Mouse (Mus musculus): ENCODE measurements around the gene Sarnp.

Sarnp gene

DNA sequence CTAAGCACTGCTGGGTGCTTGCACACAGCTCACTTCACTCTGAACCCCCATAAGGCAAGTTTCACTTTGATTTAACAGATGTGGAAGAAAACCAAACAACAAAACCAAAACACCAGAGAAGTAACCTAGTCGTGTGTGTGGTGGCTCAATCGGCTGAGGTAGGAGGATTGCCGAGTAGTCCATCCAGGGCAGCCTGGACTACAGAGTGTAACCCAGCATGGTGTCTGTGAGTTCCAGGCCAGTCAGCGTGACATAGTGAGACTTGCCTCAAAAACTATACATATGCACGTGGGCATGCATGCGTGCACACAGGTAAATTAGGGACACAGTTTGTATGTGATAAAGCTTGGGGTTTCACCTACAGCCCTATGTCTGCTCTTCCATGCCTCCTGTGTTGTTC lies 100.3 kb downstream of the Sarnp start:
- DNase-seq (ENCODE audit: low spot score) = no peak

DNA sequence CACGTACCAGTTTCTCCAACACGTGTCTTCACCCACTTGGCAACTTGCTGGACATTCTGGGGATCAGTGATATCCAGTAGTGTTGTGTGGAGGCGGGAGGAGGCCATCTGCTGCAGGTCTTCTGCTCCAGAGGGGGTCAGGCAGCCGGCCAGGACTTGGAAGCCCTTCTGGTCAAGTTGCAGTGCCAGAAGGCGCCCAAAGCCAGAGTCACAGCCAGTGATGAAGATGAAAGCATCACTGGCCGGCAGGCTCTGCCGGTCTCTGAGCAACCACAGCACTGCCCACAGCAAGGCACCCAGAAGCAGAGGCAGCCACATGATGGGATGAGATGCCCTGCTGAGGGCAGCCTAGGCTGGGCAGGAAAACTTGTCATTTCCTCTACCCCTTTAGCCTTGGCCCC lies 101.1 kb downstream of the Sarnp start:
- no peak for DNase-seq (ENCODE audit: low spot score)

DNA sequence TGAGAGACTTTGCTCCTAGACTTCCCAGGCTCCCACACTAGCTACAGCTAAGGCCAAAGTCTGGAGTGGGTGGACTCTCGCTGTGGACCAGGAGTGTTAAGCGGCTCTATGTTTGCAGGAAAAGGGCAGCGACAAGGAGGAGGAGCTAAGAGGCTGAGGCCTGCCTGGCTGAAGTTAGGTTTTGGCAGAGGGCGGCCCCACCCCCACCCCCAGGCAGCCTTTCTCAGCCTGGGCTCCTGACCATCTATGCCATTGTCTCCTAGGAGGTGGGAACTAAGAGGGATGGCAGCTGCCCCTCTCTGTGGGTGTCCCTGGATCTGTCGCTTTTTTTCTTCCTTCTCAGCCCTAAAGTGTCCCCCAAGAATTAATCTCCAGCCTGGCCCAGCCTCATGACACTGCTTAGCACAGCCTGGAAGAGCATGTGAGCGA lies 102.1 kb downstream of the Sarnp start:
- no peak for DNase-seq (ENCODE audit: low spot score)

DNA sequence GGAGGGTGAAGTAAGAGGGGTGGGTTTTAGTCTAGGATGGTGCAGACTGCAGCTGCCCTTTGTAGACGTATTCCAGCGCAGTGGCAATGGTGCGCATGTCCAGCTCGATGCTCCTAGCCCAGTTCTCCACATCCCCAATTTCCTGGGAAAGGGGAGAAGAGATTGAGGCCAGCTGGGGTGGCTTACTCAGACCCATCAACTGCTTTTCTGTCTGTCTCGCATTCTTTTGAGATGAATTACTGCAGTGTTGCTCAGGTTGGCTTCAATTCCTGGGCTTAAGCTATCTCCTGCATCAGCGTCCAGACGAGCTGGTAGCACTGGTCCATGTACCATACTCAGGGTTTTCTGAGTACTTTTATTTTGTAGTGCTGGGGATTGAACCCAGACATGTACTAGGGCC lies 102.8 kb downstream of the Sarnp start:
- no peak for DNase-seq (ENCODE audit: low spot score)

DNA sequence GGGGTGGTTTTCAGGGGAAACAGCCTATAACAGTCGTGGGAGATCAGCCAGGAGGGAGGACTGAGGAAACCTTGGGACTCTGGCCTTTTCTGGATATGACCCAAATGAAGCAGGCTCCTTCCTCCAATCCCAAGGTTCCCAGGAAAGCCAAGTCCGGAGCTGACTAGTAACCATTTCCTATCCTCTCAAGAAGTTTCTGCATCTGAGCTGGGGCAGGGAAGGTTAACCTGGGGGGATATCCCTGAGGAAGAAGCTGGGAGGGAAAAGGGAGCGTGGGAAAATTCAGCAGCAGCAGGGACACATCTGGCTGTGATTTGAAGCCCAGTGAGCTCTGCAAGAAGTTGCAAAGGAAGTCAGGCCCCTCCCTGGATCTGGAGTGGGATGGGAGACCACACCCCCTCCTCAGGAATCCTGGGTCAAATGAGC lies 103.6 kb downstream of the Sarnp start:
- DNase-seq (ENCODE audit: low spot score) = peak; percentile 40

DNA sequence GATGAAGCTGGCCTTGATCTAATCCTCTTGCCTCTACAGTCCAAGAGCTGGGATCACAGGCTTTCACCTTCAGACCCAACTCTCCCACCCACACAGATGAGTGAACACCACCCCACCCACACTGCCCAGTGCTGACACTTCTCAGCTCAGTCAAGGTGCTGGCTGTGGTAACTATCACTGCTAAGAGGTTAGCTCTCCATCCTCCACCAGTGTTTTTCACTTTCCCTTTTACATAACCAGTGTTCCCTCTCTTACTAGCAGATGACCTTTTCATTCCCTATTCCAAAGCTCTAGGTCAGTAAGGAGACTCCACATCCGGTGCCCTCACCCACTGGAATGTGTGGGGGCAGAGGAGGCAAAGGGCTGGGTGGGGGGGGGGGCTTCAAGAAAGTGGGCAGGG lies 104.1 kb downstream of the Sarnp start:
- no peak for DNase-seq (ENCODE audit: low spot score)

DNA sequence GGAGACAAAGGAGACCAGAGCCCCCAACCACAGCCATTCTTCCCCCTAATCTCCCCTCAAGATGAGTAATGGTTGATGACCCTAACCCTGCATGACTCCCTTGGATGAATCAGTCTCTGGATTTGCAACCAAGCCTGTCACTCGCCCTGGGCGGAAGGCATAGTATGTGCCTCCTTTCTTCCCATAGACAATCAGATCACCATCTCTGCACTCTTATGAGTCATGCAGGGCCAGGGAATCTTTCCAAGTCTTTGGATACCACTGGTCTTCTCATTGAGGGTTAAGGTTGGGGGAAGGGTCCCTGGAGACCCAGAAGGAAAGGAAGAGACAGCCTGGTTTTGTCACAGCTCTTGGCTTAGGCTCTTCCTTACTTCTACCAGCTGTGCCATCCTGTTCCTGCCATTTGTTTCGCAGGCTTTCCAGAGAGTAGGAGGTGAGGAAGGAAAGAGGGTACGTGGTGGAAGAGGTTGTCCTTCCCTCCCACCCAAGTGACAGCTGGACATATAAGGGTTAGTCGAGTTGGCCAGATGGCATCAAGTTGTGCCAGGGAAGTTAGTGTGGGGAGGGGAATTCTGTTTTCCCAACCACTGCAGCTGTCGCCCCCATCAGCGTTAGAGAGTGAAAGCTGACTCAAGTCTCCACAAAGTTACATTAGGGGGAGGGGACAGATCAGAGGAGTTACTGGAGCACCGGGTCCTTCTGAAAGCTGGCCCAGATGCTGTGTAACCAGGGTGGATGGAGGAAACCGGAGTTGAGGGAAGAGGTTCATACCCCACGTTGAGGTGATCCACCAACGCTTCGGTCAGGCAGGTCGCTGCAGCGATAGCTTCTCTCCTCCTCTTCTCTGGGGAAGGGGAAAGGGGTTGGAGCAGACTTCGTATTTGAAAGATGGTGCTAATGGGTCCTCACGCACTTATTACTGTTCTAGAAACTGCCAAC lies 105.0 kb downstream of the Sarnp start:
- no peak for DNase-seq (ENCODE audit: low spot score)

DNA sequence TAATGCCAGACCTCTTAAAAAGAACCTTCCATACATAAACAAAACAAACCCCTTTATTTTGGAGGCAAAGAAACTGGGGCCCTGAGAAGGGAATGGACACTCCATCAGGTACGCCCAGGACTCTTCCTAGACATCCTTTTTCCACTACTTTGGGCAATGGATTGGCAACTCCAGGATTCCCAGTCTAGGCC lies 105.6 kb downstream of the Sarnp start, which contains the start of gene Rdh5:
Gene Rdh5 (minus strand): TSS at position 67 of the 191 bp plus-strand sequence.
- no peak for DNase-seq (ENCODE audit: low spot score)

DNA sequence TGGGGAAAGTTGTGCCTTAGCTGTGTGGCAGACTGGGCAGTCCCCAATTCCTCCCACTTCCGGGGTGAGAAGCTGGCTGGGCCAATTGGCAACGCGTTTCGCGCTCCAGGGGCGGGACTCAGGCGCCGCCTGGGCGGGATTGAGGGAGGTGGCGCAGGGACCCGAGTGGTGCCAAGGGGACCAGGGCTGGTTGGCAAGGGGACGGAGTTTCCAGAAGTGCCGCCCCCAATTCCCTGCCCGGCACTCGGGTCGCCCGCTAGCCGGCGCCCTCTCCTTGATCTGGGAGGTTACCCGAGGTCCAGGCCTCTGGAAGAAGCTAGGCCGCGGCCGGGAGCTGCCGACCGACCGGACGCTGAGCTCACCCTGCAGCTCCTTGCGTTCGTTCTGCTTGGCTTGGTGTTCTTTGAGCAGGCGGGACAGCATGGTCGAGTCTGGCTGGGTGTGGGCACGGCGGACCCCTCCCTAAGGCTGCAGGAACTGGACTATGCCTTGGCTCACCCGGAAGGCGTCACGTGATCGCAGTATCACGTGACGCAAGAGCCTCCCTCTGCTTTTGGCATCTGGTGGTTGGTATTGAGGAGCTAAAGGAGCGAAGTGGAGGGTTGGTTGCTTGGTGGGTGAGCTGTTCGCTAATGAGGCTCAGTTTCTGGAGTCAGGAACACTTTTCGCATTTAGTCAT lies 106.0 kb downstream of the Sarnp start:
- peak; percentile 96 for DNase-seq (ENCODE audit: low spot score)

DNA sequence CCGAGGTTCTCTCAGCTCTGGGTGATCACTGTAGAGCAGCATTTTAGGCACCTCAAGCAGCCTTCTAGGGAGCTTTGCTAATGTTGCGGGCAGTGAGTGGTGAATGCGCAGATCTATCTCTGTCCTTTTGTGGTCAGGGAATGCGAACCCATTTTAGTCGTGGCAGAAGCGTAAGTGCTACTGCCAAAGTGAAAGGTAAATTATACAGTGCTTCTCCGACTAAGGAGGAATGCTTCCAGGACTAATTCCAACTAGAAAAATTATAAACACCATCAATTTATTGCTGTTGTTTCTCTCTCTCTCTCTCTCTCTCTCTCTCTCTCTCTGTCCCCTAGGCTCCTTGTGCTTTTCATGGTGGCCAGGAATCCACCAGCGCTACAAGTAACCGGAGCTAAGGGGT lies 106.8 kb downstream of the Sarnp start, which contains the start of gene Bloc1s1:
Gene Bloc1s1 (minus strand): TSS at position 101 of the 400 bp plus-strand sequence.
- DNase-seq (ENCODE audit: low spot score) = no peak

Data from embryo, embryonic 10.5 days (tissue).